Mouse (Mus musculus): ENCODE measurements at regions not wholly inside any gene's neighbourhood (a gene's known extent, or its start where the extent isn't known, plus 50 kb on each side); places are given as distances from the start of the nearest gene placed in this dataset.

DNA sequence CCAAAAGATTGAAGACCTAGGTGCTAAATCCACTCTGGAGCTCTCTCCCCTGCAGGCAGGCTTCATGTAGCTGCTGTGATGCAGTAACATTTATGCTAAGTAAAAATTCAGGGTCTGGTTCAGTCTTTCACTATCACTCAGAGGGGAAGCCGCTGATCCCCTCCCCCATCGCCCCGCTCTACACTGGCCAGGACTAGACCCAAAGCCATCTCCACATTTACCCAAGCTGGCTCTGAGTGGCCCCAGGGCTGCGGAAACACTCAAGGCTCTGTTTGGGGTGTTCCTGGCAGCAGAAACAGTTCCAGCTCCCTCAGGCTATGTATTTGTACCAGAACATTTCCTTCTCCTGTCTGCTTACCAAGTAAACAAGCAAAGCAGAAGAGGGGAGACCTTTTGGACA, 85.5 kb upstream of the Gm26657 start:
- no peak overlapping the region for H3K4me3 ChIP-seq (ENCODE audit: low read depth, low read length)
- no peak overlapping the region for H3K4me2 ChIP-seq (ENCODE audit: low read length)
- DNase-seq (ENCODE audit: low spot score) (no peak), ATAC-seq (no peak)
- no peak overlapping the region for H3K9ac ChIP-seq (ENCODE audit: low read length)
- WGBS, result 84% methylated on average over 4 of the region's 4 CpGs
- no peaks in the 10 kb centered on the region for H3K27me3 ChIP-seq (replicated peaks; ENCODE audit: control insufficient read depth, insufficient read depth, low read length)
- H3K27ac ChIP-seq (ENCODE audit: low read depth, low read length), result no peak overlapping the region
- H3K36me3 ChIP-seq (ENCODE audit: control insufficient read depth, insufficient read depth, low read length), result no peaks in the 10 kb centered on the region
- H3K4me1 ChIP-seq (ENCODE audit: control insufficient read depth, insufficient read depth, low read length), result no peaks in the 10 kb centered on the region
- H3K9me3 ChIP-seq (replicated peaks; ENCODE audit: control insufficient read depth, low read length), result no peaks in the 10 kb centered on the region

DNA sequence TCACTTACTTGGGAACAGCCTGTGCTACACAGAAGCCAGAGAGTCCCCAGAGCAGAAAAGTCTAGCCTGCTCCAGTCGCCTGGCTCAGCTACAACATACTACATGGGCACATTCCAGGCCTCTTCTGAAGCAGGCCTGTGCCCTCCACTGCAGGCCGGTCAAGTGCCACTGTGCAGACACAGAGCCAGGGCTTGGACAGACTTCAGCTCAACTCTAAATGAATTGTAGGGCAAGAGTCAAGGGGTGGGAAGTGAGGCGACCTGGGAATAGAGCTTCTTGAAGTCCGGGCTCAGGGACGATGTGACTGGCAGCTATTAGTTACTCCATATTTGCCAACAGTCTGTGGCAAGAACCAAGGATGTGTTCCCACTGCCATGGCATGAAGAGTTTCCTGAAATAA, 87.1 kb upstream of the Gm26657 start:
- no peak for ATAC-seq

DNA sequence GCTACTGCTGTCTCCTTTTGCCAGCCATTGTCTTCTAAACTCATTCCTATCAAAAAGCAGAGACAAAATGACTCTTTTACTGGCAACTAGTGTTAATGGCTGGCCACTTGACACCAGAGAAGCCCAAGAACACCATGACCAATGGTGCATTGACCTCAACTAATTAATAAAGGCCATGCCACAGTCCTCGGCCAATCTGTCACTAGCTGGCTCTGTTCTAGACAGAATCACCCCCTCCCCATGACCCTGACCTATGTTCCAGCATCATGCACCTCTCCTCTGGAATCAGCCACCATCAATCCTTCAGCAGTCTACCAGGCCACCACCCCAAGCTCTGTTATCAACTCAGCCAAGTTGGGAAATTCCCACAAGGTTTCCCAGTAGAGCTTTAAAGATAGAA, 90.1 kb upstream of the Gm26657 start:
- no peak overlapping the region for H3K4me2 ChIP-seq (ENCODE audit: low read length)
- H3K9ac ChIP-seq (ENCODE audit: low read length), result no peak overlapping the region
- H3K27ac ChIP-seq (ENCODE audit: low read depth, low read length), result no peak overlapping the region
- no peaks in the 10 kb centered on the region for H3K9me3 ChIP-seq (replicated peaks; ENCODE audit: control insufficient read depth, low read length)
- WGBS, result 85% methylated on average over 1 of the region's 1 CpGs
- no peak for ATAC-seq
- no peaks in the 10 kb centered on the region for H3K27me3 ChIP-seq (replicated peaks; ENCODE audit: control insufficient read depth, insufficient read depth, low read length)
- H3K4me3 ChIP-seq (ENCODE audit: low read depth, low read length), result no peak overlapping the region
- H3K4me1 ChIP-seq (ENCODE audit: control insufficient read depth, insufficient read depth, low read length), result no peaks in the 10 kb centered on the region; the same call in 1 of the 2 replicates
- H3K36me3 ChIP-seq (ENCODE audit: control insufficient read depth, insufficient read depth, low read length), result no peaks in the 10 kb centered on the region
- no peak for DNase-seq (ENCODE audit: low spot score)

More for the DNA sequence above, 87.1 kb upstream of the Gm26657 start:
- H3K4me3 ChIP-seq (ENCODE audit: low read depth, low read length), result no peak overlapping the region
- no peak overlapping the region for H3K27ac ChIP-seq (ENCODE audit: low read depth, low read length)
- 83% methylated on average over 5 of the region's 5 CpGs for WGBS
- DNase-seq (ENCODE audit: low spot score), result no peak
- H3K4me1 ChIP-seq (ENCODE audit: control insufficient read depth, insufficient read depth, low read length), result no peaks in the 10 kb centered on the region
- no peaks in the 10 kb centered on the region for H3K9me3 ChIP-seq (replicated peaks; ENCODE audit: control insufficient read depth, low read length)
- H3K36me3 ChIP-seq (ENCODE audit: control insufficient read depth, insufficient read depth, low read length), result no peaks in the 10 kb centered on the region
- no peaks in the 10 kb centered on the region for H3K27me3 ChIP-seq (replicated peaks; ENCODE audit: control insufficient read depth, insufficient read depth, low read length)
- no peak overlapping the region for H3K4me2 ChIP-seq (ENCODE audit: low read length)
- no peak overlapping the region for H3K9ac ChIP-seq (ENCODE audit: low read length)

DNA sequence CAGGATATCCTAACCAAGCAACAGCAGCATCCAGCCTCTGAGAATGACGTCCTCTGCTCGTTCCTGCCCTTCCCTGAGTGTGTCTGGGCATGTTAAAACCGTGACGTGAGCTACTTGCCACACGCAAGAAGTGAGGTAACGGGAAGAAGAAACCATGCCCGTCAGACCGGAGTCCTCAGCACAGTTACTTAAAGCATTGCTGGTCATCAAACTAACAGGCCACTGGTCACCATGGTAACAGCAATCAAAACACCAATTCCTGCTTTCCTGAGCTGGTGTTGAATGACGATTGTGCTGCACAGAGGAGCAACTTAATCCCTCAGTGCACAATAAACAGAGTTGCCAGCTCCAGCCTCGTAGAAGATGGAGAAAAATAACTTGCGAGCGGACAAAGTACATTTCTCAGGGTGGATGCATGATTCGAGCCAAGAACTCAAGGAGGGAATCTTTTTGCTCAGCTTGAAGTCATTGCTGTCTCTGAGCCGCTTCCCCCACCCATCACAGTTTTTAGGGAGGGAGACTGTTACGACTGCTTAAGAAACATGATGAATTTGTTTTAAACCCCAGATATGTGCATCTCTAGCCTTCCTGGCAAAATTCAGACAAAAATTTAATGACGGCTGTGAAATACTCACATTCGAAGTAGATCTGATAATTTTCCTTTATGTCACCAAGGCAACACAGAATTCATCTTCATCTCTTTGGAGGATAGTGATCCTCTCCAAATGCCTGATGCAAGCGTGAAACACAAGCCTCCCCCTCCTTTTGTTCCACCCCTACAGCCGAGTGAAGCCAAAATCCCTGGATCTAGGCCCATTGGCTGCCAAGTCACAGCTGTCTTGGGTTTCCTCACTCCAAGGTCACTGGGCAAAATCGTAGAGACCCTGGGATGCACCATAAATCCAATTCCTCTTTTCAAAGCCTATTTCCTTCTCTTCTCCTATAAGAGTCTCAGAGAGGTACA, 95.6 kb upstream of the Gm26657 start:
- Histone ChIP-seq H3K27me3 (replicated peaks; ENCODE audit: control insufficient read depth, insufficient read depth, low read length) (no peaks in the 10 kb centered on the region), H3K4me2 (ENCODE audit: low read length) (peak overlapping the region; percentile 44), H3K27ac (ENCODE audit: low read depth, low read length) (no peak overlapping the region), H3K9me3 (replicated peaks; ENCODE audit: control insufficient read depth, low read length) (no peaks in the 10 kb centered on the region), H3K4me1 (ENCODE audit: control insufficient read depth, insufficient read depth, low read length) (peaks cover 13% of the 10 kb centered on the region), H3K36me3 (ENCODE audit: control insufficient read depth, insufficient read depth, low read length) (no peaks in the 10 kb centered on the region), H3K4me3 (ENCODE audit: low read depth, low read length) (no peak overlapping the region), H3K9ac (ENCODE audit: low read length) (peak overlapping the region; percentile 33; the same call in 1 of the 2 replicates)
- WGBS, result 13% methylated on average over 20 of the region's 20 CpGs
- DNase-seq (ENCODE audit: low spot score), result peak; percentile 82
- ATAC-seq, result peak; percentile 84

DNA sequence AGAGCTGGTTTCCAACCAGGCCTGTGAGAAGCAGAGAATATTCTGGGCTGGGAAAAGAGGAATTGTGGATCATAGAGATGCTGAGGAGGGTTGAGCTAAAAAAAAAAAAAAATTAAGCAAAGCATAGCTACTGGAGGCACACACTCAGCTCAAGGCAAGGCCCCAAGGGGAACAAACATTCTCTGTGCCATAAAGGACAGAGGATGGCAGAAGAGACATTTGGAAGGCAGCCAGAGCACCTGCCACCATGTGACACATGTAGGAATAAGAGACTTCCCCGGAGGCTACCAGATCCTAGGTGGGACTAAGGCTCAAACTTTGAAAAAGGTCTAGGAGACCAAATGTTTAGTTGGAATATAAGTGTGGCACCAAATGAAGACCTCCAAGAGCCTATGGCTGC, 96.4 kb upstream of the Gm26657 start:
- ATAC-seq, result no peak
- Histone ChIP-seq H3K27ac (ENCODE audit: low read depth, low read length) (no peak overlapping the region), H3K4me3 (ENCODE audit: low read depth, low read length) (no peak overlapping the region), H3K4me1 (ENCODE audit: control insufficient read depth, insufficient read depth, low read length) (peaks cover 13% of the 10 kb centered on the region), H3K9ac (ENCODE audit: low read length) (no peak overlapping the region), H3K36me3 (ENCODE audit: control insufficient read depth, insufficient read depth, low read length) (no peaks in the 10 kb centered on the region), H3K27me3 (replicated peaks; ENCODE audit: control insufficient read depth, insufficient read depth, low read length) (no peaks in the 10 kb centered on the region), H3K9me3 (replicated peaks; ENCODE audit: control insufficient read depth, low read length) (no peaks in the 10 kb centered on the region), H3K4me2 (ENCODE audit: low read length) (no peak overlapping the region; the same call in 1 of the 2 replicates)
- no peak for DNase-seq (ENCODE audit: low spot score)
- WGBS, result 44% methylated on average over 1 of the region's 1 CpGs

DNA sequence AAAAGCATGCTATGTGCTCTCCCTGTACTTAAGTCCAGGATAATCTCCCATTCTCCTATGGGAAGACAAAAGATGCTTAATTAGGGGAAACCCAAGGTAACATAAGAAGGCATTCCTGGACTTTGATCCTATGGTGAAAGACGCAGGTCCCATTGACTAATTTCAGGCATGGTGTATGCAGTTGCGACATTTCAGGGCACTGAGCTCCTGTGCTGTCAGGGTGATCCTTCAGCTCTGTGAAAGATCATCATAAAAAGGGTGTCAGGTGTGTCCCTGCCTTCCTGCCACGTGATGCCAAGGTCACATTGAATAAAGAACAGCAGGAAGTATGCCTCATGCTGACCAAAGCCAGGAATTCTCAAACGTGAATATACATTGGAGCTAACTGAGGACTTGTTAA, 100.2 kb upstream of the Gm26657 start:
- Histone ChIP-seq H3K27ac (ENCODE audit: low read depth, low read length) (no peak overlapping the region), H3K9me3 (replicated peaks; ENCODE audit: control insufficient read depth, low read length) (no peaks in the 10 kb centered on the region), H3K9ac (ENCODE audit: low read length) (no peak overlapping the region), H3K36me3 (ENCODE audit: control insufficient read depth, insufficient read depth, low read length) (no peaks in the 10 kb centered on the region), H3K27me3 (replicated peaks; ENCODE audit: control insufficient read depth, insufficient read depth, low read length) (no peaks in the 10 kb centered on the region), H3K4me3 (ENCODE audit: low read depth, low read length) (no peak overlapping the region), H3K4me1 (ENCODE audit: control insufficient read depth, insufficient read depth, low read length) (peaks cover 13% of the 10 kb centered on the region), H3K4me2 (ENCODE audit: low read length) (no peak overlapping the region)
- WGBS, result 23% methylated on average over 4 of the region's 4 CpGs
- ATAC-seq (no peak), DNase-seq (ENCODE audit: low spot score) (no peak)

DNA sequence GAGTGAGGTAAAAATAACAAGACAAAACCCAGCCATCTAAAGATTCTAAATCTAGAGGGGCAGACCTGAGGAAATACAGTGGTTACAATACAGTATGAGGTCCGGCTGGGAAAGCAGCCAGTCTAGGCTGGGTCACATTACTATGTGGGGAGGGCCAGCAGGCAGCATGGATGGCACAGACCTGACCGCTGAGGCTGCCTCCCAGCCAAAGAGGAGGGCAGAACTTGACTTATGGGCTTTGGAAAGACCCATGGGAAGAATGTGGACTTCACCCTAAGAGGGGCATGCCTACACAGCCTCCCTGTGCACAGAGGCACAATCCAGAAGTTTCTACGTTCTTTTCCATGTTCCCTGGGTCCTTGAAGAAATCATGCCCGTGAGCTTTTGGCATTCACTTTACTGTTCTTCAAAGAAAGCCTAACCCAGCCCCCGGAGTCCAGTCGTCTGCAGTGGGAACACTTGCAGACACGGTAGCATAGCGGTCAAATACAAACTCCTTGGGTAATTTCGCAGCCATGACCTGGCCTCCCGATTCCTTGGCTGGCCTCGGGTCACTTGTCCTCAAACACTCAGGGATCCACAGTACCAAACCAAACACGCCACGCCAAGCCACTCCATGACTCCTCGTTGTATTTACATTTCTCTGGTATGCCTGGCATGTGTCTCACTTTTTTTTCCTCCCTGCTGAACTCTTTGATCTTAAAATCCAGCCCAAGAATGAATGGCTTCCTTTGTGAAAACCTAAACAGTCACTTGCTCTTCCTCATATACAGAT, 101.0 kb upstream of the Gm26657 start:
- Histone ChIP-seq H3K27ac (ENCODE audit: low read depth, low read length) (no peak overlapping the region), H3K4me3 (ENCODE audit: low read depth, low read length) (no peak overlapping the region), H3K4me1 (ENCODE audit: control insufficient read depth, insufficient read depth, low read length) (peaks cover 5% of the 10 kb centered on the region; the same call in 1 of the 2 replicates), H3K9me3 (replicated peaks; ENCODE audit: control insufficient read depth, low read length) (no peaks in the 10 kb centered on the region), H3K4me2 (ENCODE audit: low read length) (no peak overlapping the region), H3K27me3 (replicated peaks; ENCODE audit: control insufficient read depth, insufficient read depth, low read length) (no peaks in the 10 kb centered on the region), H3K36me3 (ENCODE audit: control insufficient read depth, insufficient read depth, low read length) (no peaks in the 10 kb centered on the region), H3K9ac (ENCODE audit: low read length) (no peak overlapping the region)
- 70% methylated on average over 14 of the region's 14 CpGs for WGBS
- ATAC-seq (no peak), DNase-seq (ENCODE audit: low spot score) (no peak)

DNA sequence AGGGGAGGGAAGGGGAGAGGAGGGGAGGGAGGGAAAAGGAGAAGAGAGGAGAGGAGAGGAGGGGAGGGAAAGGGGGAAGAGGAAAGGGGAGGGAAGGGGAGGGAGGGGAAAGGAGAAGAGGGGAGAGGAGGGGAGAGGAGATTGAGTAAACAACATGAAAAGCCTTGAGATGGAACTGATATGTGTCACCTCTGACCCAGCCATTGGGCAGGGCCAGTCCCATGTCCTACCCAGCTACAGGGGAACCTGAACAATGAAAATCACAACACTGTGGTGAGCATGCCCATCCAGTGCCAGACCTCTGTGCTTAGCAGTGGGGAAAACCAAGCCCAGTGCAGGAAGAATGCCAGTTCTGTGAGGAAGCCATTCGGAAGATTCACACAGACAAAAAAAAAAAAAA, 103.6 kb upstream of the Gm26657 start:
- Histone ChIP-seq H3K36me3 (ENCODE audit: control insufficient read depth, insufficient read depth, low read length) (no peaks in the 10 kb centered on the region), H3K4me1 (ENCODE audit: control insufficient read depth, insufficient read depth, low read length) (no peaks in the 10 kb centered on the region), H3K9me3 (replicated peaks; ENCODE audit: control insufficient read depth, low read length) (no peaks in the 10 kb centered on the region), H3K9ac (ENCODE audit: low read length) (no peak overlapping the region), H3K27ac (ENCODE audit: low read depth, low read length) (no peak overlapping the region), H3K27me3 (replicated peaks; ENCODE audit: control insufficient read depth, insufficient read depth, low read length) (no peaks in the 10 kb centered on the region), H3K4me3 (ENCODE audit: low read depth, low read length) (no peak overlapping the region), H3K4me2 (ENCODE audit: low read length) (no peak overlapping the region)
- WGBS, result 79% methylated on average over 1 of the region's 1 CpGs
- no peak for DNase-seq (ENCODE audit: low spot score)
- ATAC-seq, result no peak

DNA sequence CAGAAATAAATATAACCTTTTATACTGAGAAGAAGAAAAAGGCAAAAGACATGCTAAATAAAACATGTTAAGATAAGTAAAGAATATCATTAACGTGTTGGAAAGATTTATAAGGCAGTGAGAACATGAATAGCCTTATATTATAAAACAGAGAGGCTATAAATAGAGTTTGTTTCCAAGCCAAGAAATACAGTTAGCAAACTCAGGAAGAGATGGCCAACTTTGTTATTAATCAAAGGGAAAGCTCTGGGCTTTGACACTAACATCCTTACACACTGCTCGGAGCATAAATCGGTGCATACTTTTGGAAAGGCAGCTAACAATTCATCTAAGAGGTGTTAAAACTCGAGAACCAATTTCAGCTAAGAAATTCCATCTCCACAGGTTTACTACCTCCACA, 106.3 kb upstream of the Gm26657 start:
- Histone ChIP-seq H3K9ac (ENCODE audit: low read length) (no peak overlapping the region), H3K27me3 (replicated peaks; ENCODE audit: control insufficient read depth, insufficient read depth, low read length) (no peaks in the 10 kb centered on the region), H3K9me3 (replicated peaks; ENCODE audit: control insufficient read depth, low read length) (no peaks in the 10 kb centered on the region), H3K4me1 (ENCODE audit: control insufficient read depth, insufficient read depth, low read length) (no peaks in the 10 kb centered on the region), H3K27ac (ENCODE audit: low read depth, low read length) (no peak overlapping the region), H3K36me3 (ENCODE audit: control insufficient read depth, insufficient read depth, low read length) (no peaks in the 10 kb centered on the region), H3K4me2 (ENCODE audit: low read length) (no peak overlapping the region), H3K4me3 (ENCODE audit: low read depth, low read length) (no peak overlapping the region)
- ATAC-seq (no peak), DNase-seq (ENCODE audit: low spot score) (no peak)
- WGBS, result 88% methylated on average over 4 of the region's 4 CpGs

Data from forebrain, embryonic 14.5 days (tissue).